Mouse (Mus musculus) CH12.LX (cell line): ENCODE results near the gene Chd9. TPM values are rescaled to one million over a fixed set of nuclear protein-coding genes. Genes with fewer than 3 reads are reported as not detected.
A peak's percentile ranks its signal among the peaks of the same experiment; 100 is the strongest.

Source experiments
- DNase-seq: peaks from one replicate; pipeline ENCODE4 v3.0.0-alpha.2; 2013; ENCODE audit errors: extremely low read depth
- H3K27ac ChIP-seq: 2 replicates; pipeline ENCODE4 v1.5.1; 2012; ENCODE audit warnings: low read depth, mild to moderate bottlenecking, control low read depth, moderate library complexity; ENCODE audit not compliant: insufficient read depth
- H3K27me3 ChIP-seq: replicated peaks from 2 replicates; pipeline ENCODE3; 2012; ENCODE audit warnings: inconsistent platforms
- H3K36me3 ChIP-seq, 2 experiments: replicated peaks in 1 of 2; 2 replicates each; pipeline versions ENCODE3 to v1.6.1; 2012; ENCODE audit warnings: inconsistent platforms in 1 of 2, low read length in 1 of 2, mild to moderate bottlenecking in 1 of 2, mixed read lengths in 1 of 2, moderate library complexity in 1 of 2; ENCODE audit not compliant: control insufficient read depth in 1 of 2, insufficient read depth in 1 of 2
- H3K4me1 ChIP-seq, 2 experiments: 2 replicates each; pipeline ENCODE4 v1.6.1; 2012; ENCODE audit warnings: inconsistent platforms in 1 of 2, moderate library complexity in 1 of 2; ENCODE audit not compliant: insufficient read depth in 2 of 2, control insufficient read depth in 1 of 2
- H3K4me2 ChIP-seq: 2 replicates; pipeline ENCODE4 v1.6.1; 2012; ENCODE audit warnings: low read depth, mild to moderate bottlenecking, control low read depth; ENCODE audit not compliant: poor library complexity, insufficient read depth, severe bottlenecking
- H3K4me3 ChIP-seq, 3 experiments: fragments of 150-350 bp in 1 of 3; sonication (generic) in 1 of 3; replicated peaks in 1 of 3; 2 replicates each; pipeline versions ENCODE3 to v1.5.1; 2011 to 2012; ENCODE audit warnings: low read depth in 2 of 3, low read length in 2 of 3, mild to moderate bottlenecking in 2 of 3, moderate library complexity in 2 of 3, control low read depth in 1 of 3, improper control_type of control experiment in 1 of 3, inconsistent platforms in 1 of 3, mixed read lengths in 1 of 3; ENCODE audit not compliant: poor library complexity in 1 of 3
- H3K79me2 ChIP-seq: replicated peaks from 2 replicates; pipeline ENCODE4 v1.6.1; 2012; ENCODE audit warnings: mild to moderate bottlenecking, moderate library complexity; ENCODE audit not compliant: control insufficient read depth, poor library complexity, insufficient read depth, severe bottlenecking; ENCODE audit errors: extremely low read depth
- H3K9ac ChIP-seq: 2 replicates; pipeline ENCODE4 v1.6.1; 2012; ENCODE audit warnings: low read depth, mild to moderate bottlenecking, control low read depth, moderate library complexity; ENCODE audit not compliant: insufficient read depth
- H3K9me3 ChIP-seq: replicated peaks from 2 replicates; pipeline ENCODE3; 2012; ENCODE audit warnings: low read length, inconsistent platforms, mixed read lengths
- CHD1 ChIP-seq: IDR thresholded peaks from 2 replicates; pipeline ENCODE4 v1.6.1; 2012; ENCODE audit warnings: low read depth, low read length, improper control_type of control experiment, inconsistent platforms
- CTCF ChIP-seq, 2 experiments: IDR thresholded peaks in 1 of 2; conservative IDR thresholded peaks in 1 of 2; 2 replicates each; pipeline ENCODE4 v1.5.1; 2011 to 2012; ENCODE audit warnings: low read depth in 2 of 2, low read length in 2 of 2, improper control_type of control experiment in 1 of 2, inconsistent platforms in 1 of 2, mild to moderate bottlenecking in 1 of 2, moderate library complexity in 1 of 2
- ETS1 ChIP-seq: conservative IDR thresholded peaks from 2 replicates; pipeline ENCODE4 v1.6.1; 2012; ENCODE audit warnings: low read depth, mild to moderate bottlenecking, inconsistent platforms, low read length, improper control_type of control experiment, moderate library complexity
- GABPA ChIP-seq: IDR thresholded peaks from 2 replicates; pipeline ENCODE4 v1.6.1; 2012; ENCODE audit warnings: low read depth, low read length, improper control_type of control experiment, inconsistent platforms; ENCODE audit not compliant: insufficient replicate concordance
- IRF4 ChIP-seq: IDR thresholded peaks from 2 replicates; pipeline ENCODE4 v1.6.1; 2014; ENCODE audit warnings: low read depth, mild to moderate bottlenecking, inconsistent platforms, low read length, improper control_type of control experiment
- JUND ChIP-seq: conservative IDR thresholded peaks from 2 replicates; pipeline ENCODE4 v1.6.1; 2011; ENCODE audit warnings: low read depth, low read length, improper control_type of control experiment
- MAX ChIP-seq: IDR thresholded peaks from 2 replicates; pipeline ENCODE4 v1.6.1; 2011; ENCODE audit warnings: low read length, improper control_type of control experiment
- MAZ ChIP-seq: IDR thresholded peaks from 2 replicates; pipeline ENCODE4 v1.6.1; 2012; ENCODE audit warnings: low read depth, mild to moderate bottlenecking, inconsistent platforms, low read length, improper control_type of control experiment, moderate library complexity
- MXI1 ChIP-seq: IDR thresholded peaks from 2 replicates; pipeline ENCODE4 v1.6.1; 2011; ENCODE audit warnings: mild to moderate bottlenecking, low read depth, low read length, improper control_type of control experiment
- NELFE ChIP-seq: IDR thresholded peaks from 2 replicates; pipeline ENCODE4 v1.6.1; 2011; ENCODE audit warnings: low read depth, low read length, improper control_type of control experiment
- NRF1 ChIP-seq: IDR thresholded peaks from 2 replicates; pipeline ENCODE4 v1.6.1; 2014; ENCODE audit warnings: low read depth, mild to moderate bottlenecking, inconsistent platforms, low read length, improper control_type of control experiment, moderate library complexity
- PAX5 ChIP-seq: IDR thresholded peaks from 2 replicates; pipeline ENCODE4 v1.6.1; 2012; ENCODE audit warnings: low read length, inconsistent platforms, mixed read lengths
- POLR2A ChIP-seq: IDR thresholded peaks from 2 replicates; pipeline ENCODE4 v1.6.1; 2011; ENCODE audit warnings: low read depth, mild to moderate bottlenecking, improper control_type of control experiment, low read length
- POLR2AphosphoS2 ChIP-seq: IDR thresholded peaks from 2 replicates; pipeline ENCODE4 v1.6.1; 2011; ENCODE audit warnings: low read depth, low read length, improper control_type of control experiment
- RAD21 ChIP-seq: IDR thresholded peaks from 2 replicates; pipeline ENCODE4 v1.6.1; 2011; ENCODE audit warnings: low read depth, mild to moderate bottlenecking, low read length, improper control_type of control experiment, moderate library complexity
- RCOR1 ChIP-seq: conservative IDR thresholded peaks from 2 replicates; pipeline ENCODE4 v1.6.1; 2012; ENCODE audit warnings: low read depth, mild to moderate bottlenecking, inconsistent platforms, low read length, improper control_type of control experiment
- TBP ChIP-seq: conservative IDR thresholded peaks from 2 replicates; pipeline ENCODE4 v1.6.1; 2011; ENCODE audit warnings: low read depth, low read length, improper control_type of control experiment
- TCF12 ChIP-seq: IDR thresholded peaks from 2 replicates; pipeline ENCODE4 v1.6.1; 2014; ENCODE audit warnings: low read depth, mild to moderate bottlenecking, inconsistent platforms, low read length, improper control_type of control experiment
- UBTF ChIP-seq: IDR thresholded peaks from 2 replicates; pipeline ENCODE4 v1.6.1; 2012; ENCODE audit warnings: low read depth, mild to moderate bottlenecking, inconsistent platforms, low read length, improper control_type of control experiment, moderate library complexity
- USF2 ChIP-seq: conservative IDR thresholded peaks from 2 replicates; pipeline ENCODE4 v1.6.1; 2011; ENCODE audit warnings: low read depth, low read length, improper control_type of control experiment
- ZMIZ1 ChIP-seq: IDR thresholded peaks from 2 replicates; pipeline ENCODE4 v1.6.1; 2012; ENCODE audit warnings: low read depth, mild to moderate bottlenecking, inconsistent platforms, low read length, improper control_type of control experiment
- dilution Hi-C: fragments of 300-500 bp; cut with MboI; formaldehyde crosslinking; loops from 2 replicates; pipeline ENCODE4 v1.14.3; 2020; ENCODE audit warnings: low sequenced_read_pairs; ENCODE audit not compliant: extremely low pct_unique_long_range_greater_than_20kb, extremely low pct_ligation_motif_present
- in situ Hi-C: fragments of 300-500 bp; cut with MboI; formaldehyde crosslinking; loops from 3 replicates; pipeline ENCODE4 v1.14.3; 2019; ENCODE audit warnings: low sequenced_read_pairs, low pct_ligation_motif_present, low pct_unique_long_range_greater_than_20kb, mixed read lengths
- polyA plus RNA-seq: library from polyadenylated mRNA; unstranded; fragments of >175 nt; gene quantifications from 2 replicates; pipeline ENCODE4 v1.2.1, GENCODE M21; 2012; ENCODE audit warnings: low read depth; ENCODE audit not compliant: insufficient read length
- total RNA-seq, 2 experiments: library from RNA; depleted of rRNA; stranded (reverse); fragments of 300-350 nt in 1 of 2; fragments of >200 nt in 1 of 2; gene quantifications; 2 replicates each; pipeline ENCODE4 v1.2.3; 2012 to 2014

Gene Chd9
- total and polyA plus RNA-seq, 3 experiments = 12.7 to 188 (median 15.1) TPM

GRCm38 (mm10) chr8:90868334-90868733 lies 40.2 kb downstream of the Chd9 start:
- H3K4me2 ChIP-seq = no peak overlapping the region
- peaks cover 19 to 51% of the 10 kb centered on the region in 2 experiments for H3K4me1 ChIP-seq
- in situ Hi-C loops (no loop called here), dilution Hi-C loops (no loop called here)
- H3K27ac ChIP-seq = no peak overlapping the region
- H3K9me3 ChIP-seq = no peaks in the 10 kb centered on the region
- H3K4me3 ChIP-seq = no peak overlapping the region
- H3K9ac ChIP-seq = no peak overlapping the region
- H3K79me2 ChIP-seq = no peaks in the 10 kb centered on the region
- no peak for DNase-seq
- H3K27me3 ChIP-seq = no peaks in the 10 kb centered on the region
- TF ChIP-seq PAX5 (no peak), MXI1 (no peak)
- H3K36me3 ChIP-seq = peaks cover 4 to 25% of the 10 kb centered on the region in 2 experiments

- in situ Hi-C loops = no loop called here
- H3K9ac ChIP-seq = no peak overlapping the region
- H3K4me2 ChIP-seq = peak overlapping the region; percentile 89
- H3K27ac ChIP-seq = peak overlapping the region; percentile 71; the same call in 1 of the 2 replicates
- no peak for DNase-seq
- H3K79me2 ChIP-seq = no peaks in the 10 kb centered on the region
- no peak for TF ChIP-seq GABPA
- TF ChIP-seq PAX5 = no peak
- TF ChIP-seq IRF4 = 0 out of 2 replicates have a peak, but pooled peaks have one; percentile 12
- TF ChIP-seq TCF12 = no peak
- no peak for TF ChIP-seq MAX
- TF ChIP-seq POLR2A = peak; percentile 27; the same call in 1 of the 2 replicates
- 0 out of 2 replicates have a peak, but pooled peaks have one; percentile 16 for TF ChIP-seq TBP
- H3K4me3 ChIP-seq = peak overlapping the region; percentile 41 to 46 (median 43)
- H3K4me1 ChIP-seq = peaks cover 19 to 51% of the 10 kb centered on the region in 2 experiments
- no peaks in the 10 kb centered on the region for H3K9me3 ChIP-seq
- dilution Hi-C loops = no loop called here
- H3K27me3 ChIP-seq = no peaks in the 10 kb centered on the region
- peaks cover 4 to 30% of the 10 kb centered on the region in 2 experiments for H3K36me3 ChIP-seq
Measured at GRCm38 (mm10) chr8:90869071-90869919, 41.1 kb downstream of the Chd9 start.

- Histone ChIP-seq H3K79me2 (no peaks in the 10 kb centered on the region), H3K4me3 (peak overlapping the region; percentile 41 to 46 (median 43)), H3K9ac (peak overlapping the region; percentile 47), H3K4me2 (peak overlapping the region; percentile 89), H3K9me3 (no peaks in the 10 kb centered on the region), H3K36me3 (peaks cover 4 to 32% of the 10 kb centered on the region in 2 experiments), H3K27ac (peak overlapping the region; percentile 71), H3K27me3 (no peaks in the 10 kb centered on the region), H3K4me1 (peaks cover 19 to 51% of the 10 kb centered on the region in 2 experiments)
- peak; percentile 87 for DNase-seq
- dilution Hi-C loops (no loop called here), in situ Hi-C loops (loop anchor here (5.0 kb wide), 1 partner anchor 33 kb away; no protein-coding TSS in a partner anchor)
- TF ChIP-seq RAD21 (no peak), POLR2AphosphoS2 (no peak), ETS1 (peak; percentile 88), NELFE (no peak), TBP (no peak), RCOR1 (no peak), POLR2A (peak; percentile 12; the same call in 1 of the 2 replicates), ZMIZ1 (no peak), MAX (0 out of 2 replicates have a peak, but pooled peaks have one; percentile 30), CTCF (conservative IDR thresholded peaks at IDR 0.05 in 1 of 2, IDR thresholded peaks at IDR 0.05 in 1 of 2; ENCODE audit: low read depth in 2 of 2, low read length in 2 of 2) (no peak), JUND (no peak; the same call in 1 of the 2 replicates), NRF1 (no peak), CHD1 (no peak), UBTF (no peak), MAZ (peak; percentile 75; the same call in 1 of the 2 replicates), PAX5 (no peak), USF2 (no peak)
Measured at GRCm38 (mm10) chr8:90869920-90870777, 42.0 kb downstream of the Chd9 start.
